Mouse (Mus musculus) cerebellum, adult 11-12 months (tissue): ENCODE measurements at regions not wholly inside any gene's neighbourhood (a gene's known extent, or its start where the extent isn't known, plus 50 kb on each side); places are given as distances from the start of the nearest gene placed in this dataset.

Source experiments
- DNase-seq: peaks from one replicate; pipeline ENCODE4 v3.0.0; 2022

GRCm38 (mm10) chr7:40672348-40672747, 225.8 kb upstream of the Vstm2b start:
- DNase-seq = no peak

GRCm38 (mm10) chr7:40674397-40674796, 223.7 kb upstream of the Vstm2b start:
- DNase-seq = no peak

GRCm38 (mm10) chr7:40677601-40678000, 220.5 kb upstream of the Vstm2b start:
- no peak for DNase-seq

- no peak for DNase-seq
Observed at GRCm38 (mm10) chr7:40680567-40680966, 217.6 kb upstream of the Vstm2b start.

GRCm38 (mm10) chr7:40680993-40681392, 217.1 kb upstream of the Vstm2b start:
- no peak for DNase-seq

- no peak for DNase-seq
Observed at GRCm38 (mm10) chr7:40683176-40683575, 215.0 kb upstream of the Vstm2b start.

GRCm38 (mm10) chr7:40683641-40684040, 214.5 kb upstream of the Vstm2b start:
- DNase-seq = no peak

- DNase-seq = no peak
Observed at GRCm38 (mm10) chr7:40687005-40687404, 211.1 kb upstream of the Vstm2b start.

GRCm38 (mm10) chr7:40688546-40688945, 209.6 kb upstream of the Vstm2b start:
- no peak for DNase-seq

GRCm38 (mm10) chr7:40693755-40694154, 204.4 kb upstream of the Vstm2b start:
- no peak for DNase-seq

- no peak for DNase-seq
Observed at GRCm38 (mm10) chr7:40697551-40697950, 200.6 kb upstream of the Vstm2b start.

GRCm38 (mm10) chr7:40698309-40698708, 199.8 kb upstream of the Vstm2b start:
- no peak for DNase-seq

- no peak for DNase-seq
Observed at GRCm38 (mm10) chr7:40699633-40700032, 198.5 kb upstream of the Vstm2b start.

GRCm38 (mm10) chr7:40700656-40701055, 197.5 kb upstream of the Vstm2b start:
- DNase-seq = no peak

GRCm38 (mm10) chr7:40702191-40703045, 195.7 kb upstream of the Vstm2b start:
- no peak for DNase-seq

GRCm38 (mm10) chr7:40708231-40708630, 189.9 kb upstream of the Vstm2b start:
- no peak for DNase-seq

GRCm38 (mm10) chr7:40717991-40718390, 180.1 kb upstream of the Vstm2b start:
- DNase-seq = peak; percentile 2

- DNase-seq = no peak
Observed at GRCm38 (mm10) chr7:40736971-40737468, 161.1 kb upstream of the Vstm2b start.

GRCm38 (mm10) chr7:40737496-40737895, 160.6 kb upstream of the Vstm2b start:
- no peak for DNase-seq

GRCm38 (mm10) chr7:40738174-40738573, 160.0 kb upstream of the Vstm2b start:
- no peak for DNase-seq

- no peak for DNase-seq
Observed at GRCm38 (mm10) chr7:40742553-40743151, 155.5 kb upstream of the Vstm2b start.

GRCm38 (mm10) chr7:40751779-40752178, 146.3 kb upstream of the Vstm2b start:
- no peak for DNase-seq

- no peak for DNase-seq
Observed at GRCm38 (mm10) chr7:40752195-40752594, 145.9 kb upstream of the Vstm2b start.

- no peak for DNase-seq
Observed at GRCm38 (mm10) chr7:40753490-40753889, 144.6 kb upstream of the Vstm2b start.
